Mouse (Mus musculus): ENCODE measurements around the gene A930004D18Rik.

- TF ChIP-seq CTCF (IDR thresholded peaks at IDR 0.05; ENCODE audit: low read depth, low read length) = no peak
- TF ChIP-seq POLR2A (IDR thresholded peaks at IDR 0.05; ENCODE audit: borderline replicate concordance, low read depth, low read length) = no peak
These were observed 48.4 kb downstream of the A930004D18Rik start for GRCm38 (mm10) chr2:17989115-17989514.
